ENCODE assay signal across 34 mouse cellular contexts in the genomic region with DNA sequence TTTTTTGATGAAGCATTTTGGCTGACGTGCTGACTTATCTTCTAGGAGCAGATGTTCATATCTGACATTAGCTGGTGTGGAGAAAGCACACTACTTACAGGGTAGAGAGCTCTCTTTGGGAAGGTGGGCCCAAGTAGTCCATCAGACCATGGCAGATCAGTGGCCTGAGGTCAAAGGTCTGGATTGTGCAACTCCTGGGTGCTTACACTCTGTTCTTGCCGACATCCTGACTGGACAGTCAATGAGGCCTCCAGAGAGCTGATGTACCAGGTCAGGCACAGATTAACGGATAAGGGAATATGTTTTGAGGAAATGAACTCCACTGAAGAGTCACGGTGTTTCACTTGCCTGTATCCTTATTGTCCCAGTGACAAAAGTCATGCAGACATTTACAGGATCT. TPM values are rescaled to one million over a fixed set of nuclear protein-coding genes. Genes with fewer than 3 reads are reported as not detected.
"Had no signal": no experiment of that assay in that cellular context is flagged by ENCODE, and none has a peak within 500 bp of the region (broad histone marks: within the 10 kb centered on the region; RNA-seq: fewer than 3 reads in every experiment).

No protein-coding gene starts in this region.

- H3K36me3 ChIP-seq: heart, embryonic 10.5 days; heart, embryonic 13.5 days; heart, embryonic 15.5 days; hindbrain, embryonic 10.5 days; hindbrain, embryonic 12.5 days; intestine, embryonic 15.5 days; limb, embryonic 10.5 days; limb, embryonic 12.5 days had no signal

- H3K9ac ChIP-seq: heart, embryonic 13.5 days; heart, embryonic 15.5 days; hindbrain, embryonic 12.5 days; hindbrain, embryonic 14.5 days; intestine, embryonic 15.5 days; limb, embryonic 12.5 days; liver, embryonic 14.5 days had no signal

- H3K9me3 ChIP-seq: heart, embryonic 10.5 days; heart, embryonic 13.5 days; heart, embryonic 15.5 days; hindbrain, embryonic 10.5 days; hindbrain, embryonic 12.5 days; intestine, embryonic 15.5 days; limb, embryonic 10.5 days; limb, embryonic 12.5 days had no signal

- H3K4me3 ChIP-seq: heart, embryonic 10.5 days; heart, embryonic 13.5 days; heart, embryonic 15.5 days; hindbrain, embryonic 10.5 days; hindbrain, embryonic 12.5 days; intestine, embryonic 15.5 days; layer of hippocampus, adult 2 months; left cerebral cortex, adult 2 months; limb, embryonic 10.5 days; limb, embryonic 12.5 days had no signal

- H3K4me2 ChIP-seq: heart, embryonic 13.5 days; heart, embryonic 15.5 days; hindbrain, embryonic 12.5 days; hindbrain, embryonic 14.5 days; intestine, embryonic 15.5 days; limb, embryonic 12.5 days had no signal

- DNase-seq: gastrocnemius, postnatal 14 days; gastrocnemius, postnatal 36 days; heart, adult 18-20 months; heart, postnatal 14 days; heart, postnatal 36 days; kidney, adult 18-20 months; kidney, adult 8-10 months; kidney, postnatal 10 days; kidney, postnatal 25 days; kidney, postnatal 4 days had no signal

- H3K27me3 ChIP-seq: heart, embryonic 13.5 days; hindbrain, embryonic 12.5 days; intestine, embryonic 15.5 days had no signal

- ATAC-seq: hindbrain, embryonic 16.5 days; inflammation-experienced regulatory T-cells, adult 6 months; intestine, embryonic 15.5 days; intestine, postnatal 0 days had no signal

- H3K4me1 ChIP-seq: heart, embryonic 10.5 days; heart, embryonic 13.5 days; heart, embryonic 15.5 days; hindbrain, embryonic 10.5 days; hindbrain, embryonic 12.5 days; intestine, embryonic 15.5 days had no signal

- H3K27ac ChIP-seq: heart, embryonic 10.5 days; heart, embryonic 13.5 days; heart, embryonic 15.5 days; hindbrain, embryonic 10.5 days; hindbrain, embryonic 12.5 days; hindbrain, embryonic 14.5 days; intestine, embryonic 15.5 days; layer of hippocampus, adult 2 months; left cerebral cortex, adult 2 months; limb, embryonic 10.5 days; limb, embryonic 12.5 days; liver, embryonic 14.5 days had no signal

RNA-seq across cellular contexts. Expression of a gene that starts 23.5 kb away (rescaled TPM):
- total RNA-seq: heart, postnatal 36 days had no signal
- polyA plus RNA-seq: heart, postnatal 0 days; hindbrain, embryonic 14.5 days; hindbrain, embryonic 16.5 days; inflammation-experienced regulatory T-cells, adult 6 months had no signal

RNA-seq across cellular contexts. Expression of a gene that starts 38.6 kb away (rescaled TPM):
- total RNA-seq: gastrocnemius, adult 18-20 months; gastrocnemius, adult 8-10 months; gastrocnemius, postnatal 14 days; gastrocnemius, postnatal 36 days; heart, adult 8-10 months; heart, postnatal 14 days; heart, postnatal 36 days; left cerebral cortex, postnatal 14 days; left cerebral cortex, postnatal 36 days had no signal
- polyA plus RNA-seq: gonadal fat pad, adult 2 months; heart, embryonic 10.5 days; heart, postnatal 0 days; inflammation-experienced regulatory T-cells, adult 6 months; intestine, postnatal 0 days; kidney, embryonic 14.5 days; kidney, embryonic 16.5 days; liver, embryonic 14.5 days had no signal
